Mouse (Mus musculus) liver, embryonic 12.5 days (tissue): ENCODE data around the gene Sbf2. TPM values are rescaled to one million over a fixed set of nuclear protein-coding genes. Genes with fewer than 3 reads are reported as not detected.

Source experiments
- ATAC-seq: fragments of 200-750 bp; cut with Nextera tagmentation; 2 replicates; pipeline ENCODE4 v1.8.0; 2017; ENCODE audit warnings: moderate number of reproducible peaks, mild to moderate bottlenecking, moderate library complexity
- H3K27ac ChIP-seq: fragments of 300-500 bp; sonication (generic); 2 replicates; pipeline ENCODE4 v1.5.1; 2016; ENCODE audit warnings: mild to moderate bottlenecking
- H3K27me3 ChIP-seq: fragments of 300-500 bp; sonication (generic); replicated peaks from 2 replicates; pipeline ENCODE4 v1.6.1; 2016; ENCODE audit warnings: mild to moderate bottlenecking, moderate library complexity
- H3K36me3 ChIP-seq: fragments of 300-500 bp; sonication (generic); 2 replicates; pipeline ENCODE4 v1.6.1; 2016; ENCODE audit warnings: mild to moderate bottlenecking, moderate library complexity
- H3K4me1 ChIP-seq: fragments of 300-500 bp; sonication (generic); 2 replicates; pipeline ENCODE4 v1.6.1; 2016
- H3K4me2 ChIP-seq: fragments of 300-500 bp; sonication (generic); 2 replicates; pipeline ENCODE4 v1.6.1; 2016; ENCODE audit warnings: mild to moderate bottlenecking, moderate library complexity
- H3K4me3 ChIP-seq: fragments of 300-500 bp; sonication (generic); 2 replicates; pipeline ENCODE4 v1.5.1; 2016; ENCODE audit warnings: mild to moderate bottlenecking, moderate library complexity
- H3K9ac ChIP-seq: fragments of 300-500 bp; sonication (generic); 2 replicates; pipeline ENCODE4 v1.6.1; 2016; ENCODE audit warnings: mild to moderate bottlenecking, moderate library complexity
- H3K9me3 ChIP-seq: fragments of 300-500 bp; sonication (generic); replicated peaks from 2 replicates; pipeline ENCODE4 v1.6.1; 2016; ENCODE audit warnings: mild to moderate bottlenecking, moderate library complexity
- WGBS: fragments of 180-500 bp; shearing (Covaris S2); methylation state at CpG from one replicate; pipeline ENCODE4 v1.1.7; 2016; ENCODE audit not compliant: insufficient replicate concordance; 5-methylcytosine and 5-hydroxymethylcytosine counted together
- polyA plus RNA-seq: library from polyadenylated mRNA; unstranded; fragments of >200 nt; fragmentation: Nextera tagmentation; extraction: Ambion mirVana; gene quantifications from 2 replicates; pipeline ENCODE4 v1.2.1, GENCODE M21; 2016

The Sbf2 gene
- polyA plus RNA-seq, 1 experiment from 2014 or later: 9.2 TPM

GRCm38 (mm10) chr7:110272434-110272833 lies 342.3 kb downstream of the Sbf2 start:
- no peak overlapping the region for H3K9ac ChIP-seq
- no peaks in the 10 kb centered on the region for H3K27me3 ChIP-seq
- H3K4me2 ChIP-seq: no peak overlapping the region
- H3K27ac ChIP-seq: no peak overlapping the region
- H3K4me3 ChIP-seq: no peak overlapping the region
- ATAC-seq: no peak
- H3K36me3 ChIP-seq: peaks cover 59% of the 10 kb centered on the region
- H3K4me1 ChIP-seq: peaks cover 28% of the 10 kb centered on the region
- 72% methylated on average over 4 of the region's 4 CpGs for WGBS
- H3K9me3 ChIP-seq: no peaks in the 10 kb centered on the region

- H3K36me3 ChIP-seq: peaks cover 56% of the 10 kb centered on the region
- H3K27ac ChIP-seq: no peak overlapping the region
- no peak overlapping the region for H3K4me3 ChIP-seq
- ATAC-seq: no peak
- WGBS: 57% methylated on average over 9 of the region's 9 CpGs
- H3K4me1 ChIP-seq: peaks cover 28% of the 10 kb centered on the region
- H3K9me3 ChIP-seq: no peaks in the 10 kb centered on the region
- no peaks in the 10 kb centered on the region for H3K27me3 ChIP-seq
- H3K9ac ChIP-seq: no peak overlapping the region
- H3K4me2 ChIP-seq: no peak overlapping the region
Observed at GRCm38 (mm10) chr7:110271814-110272213, 342.9 kb downstream of the Sbf2 start.

- Histone ChIP-seq H3K27me3 (no peaks in the 10 kb centered on the region), H3K4me2 (no peak overlapping the region), H3K4me3 (no peak overlapping the region), H3K9me3 (no peaks in the 10 kb centered on the region), H3K4me1 (peaks cover 30% of the 10 kb centered on the region), H3K36me3 (peaks cover 43% of the 10 kb centered on the region), H3K9ac (no peak overlapping the region), H3K27ac (peak overlapping the region; percentile 10; the same call in 1 of the 2 replicates)
- no peak for ATAC-seq
- WGBS: 47% methylated on average over 7 of the region's 7 CpGs
Observed at GRCm38 (mm10) chr7:110270455-110270854, 344.3 kb downstream of the Sbf2 start.

GRCm38 (mm10) chr7:110269777-110270176 lies 344.9 kb downstream of the Sbf2 start:
- WGBS: 79% methylated on average over 14 of the region's 14 CpGs
- peaks cover 31% of the 10 kb centered on the region for H3K4me1 ChIP-seq
- no peaks in the 10 kb centered on the region for H3K9me3 ChIP-seq
- H3K9ac ChIP-seq: no peak overlapping the region
- H3K27ac ChIP-seq: peak overlapping the region; percentile 10; the same call in 1 of the 2 replicates
- ATAC-seq: no peak
- H3K4me2 ChIP-seq: no peak overlapping the region
- H3K36me3 ChIP-seq: peaks cover 38% of the 10 kb centered on the region
- H3K27me3 ChIP-seq: no peaks in the 10 kb centered on the region
- H3K4me3 ChIP-seq: no peak overlapping the region

GRCm38 (mm10) chr7:110268511-110268910 lies 346.2 kb downstream of the Sbf2 start:
- Histone ChIP-seq H3K27ac (no peak overlapping the region), H3K9me3 (no peaks in the 10 kb centered on the region), H3K27me3 (no peaks in the 10 kb centered on the region), H3K36me3 (peaks cover 25% of the 10 kb centered on the region), H3K4me3 (no peak overlapping the region), H3K4me1 (peaks cover 31% of the 10 kb centered on the region), H3K4me2 (no peak overlapping the region), H3K9ac (no peak overlapping the region)
- no peak for ATAC-seq
- 75% methylated on average over 4 of the region's 4 CpGs for WGBS

- Histone ChIP-seq H3K27ac (no peak overlapping the region), H3K9ac (no peak overlapping the region), H3K4me3 (no peak overlapping the region), H3K36me3 (peaks cover 20% of the 10 kb centered on the region), H3K27me3 (no peaks in the 10 kb centered on the region), H3K4me1 (peaks cover 31% of the 10 kb centered on the region), H3K4me2 (no peak overlapping the region), H3K9me3 (no peaks in the 10 kb centered on the region)
- WGBS: 69% methylated on average over 9 of the region's 9 CpGs
- no peak for ATAC-seq
Observed at GRCm38 (mm10) chr7:110267994-110268393, 346.7 kb downstream of the Sbf2 start.

GRCm38 (mm10) chr7:110267014-110267413 lies 347.7 kb downstream of the Sbf2 start:
- ATAC-seq: no peak
- H3K9me3 ChIP-seq: no peaks in the 10 kb centered on the region
- no peak overlapping the region for H3K9ac ChIP-seq
- peaks cover 23% of the 10 kb centered on the region for H3K4me1 ChIP-seq
- no peak overlapping the region for H3K4me2 ChIP-seq
- H3K36me3 ChIP-seq: peaks cover 17% of the 10 kb centered on the region
- H3K27me3 ChIP-seq: no peaks in the 10 kb centered on the region
- no peak overlapping the region for H3K4me3 ChIP-seq
- no peak overlapping the region for H3K27ac ChIP-seq

GRCm38 (mm10) chr7:110265796-110266195 lies 348.9 kb downstream of the Sbf2 start:
- no peak overlapping the region for H3K4me2 ChIP-seq
- H3K9me3 ChIP-seq: no peaks in the 10 kb centered on the region
- no peaks in the 10 kb centered on the region for H3K27me3 ChIP-seq
- peaks cover 15% of the 10 kb centered on the region for H3K36me3 ChIP-seq
- peak; percentile 51; the same call in 1 of the 2 replicates for ATAC-seq
- peaks cover 23% of the 10 kb centered on the region for H3K4me1 ChIP-seq
- 20% methylated on average over 7 of the region's 7 CpGs for WGBS
- no peak overlapping the region for H3K4me3 ChIP-seq
- H3K27ac ChIP-seq: no peak overlapping the region
- no peak overlapping the region for H3K9ac ChIP-seq

GRCm38 (mm10) chr7:110263474-110263873 lies 351.2 kb downstream of the Sbf2 start:
- Histone ChIP-seq H3K4me1 (peaks cover 15% of the 10 kb centered on the region), H3K4me2 (no peak overlapping the region), H3K27ac (no peak overlapping the region), H3K4me3 (no peak overlapping the region), H3K36me3 (no peaks in the 10 kb centered on the region; the same call in 1 of the 2 replicates), H3K9ac (no peak overlapping the region), H3K27me3 (no peaks in the 10 kb centered on the region), H3K9me3 (no peaks in the 10 kb centered on the region)
- ATAC-seq: no peak
- WGBS: 58% methylated on average over 1 of the region's 1 CpGs

- no peaks in the 10 kb centered on the region for H3K36me3 ChIP-seq
- 20% methylated on average over 1 of the region's 1 CpGs for WGBS
- H3K9me3 ChIP-seq: no peaks in the 10 kb centered on the region
- no peak overlapping the region for H3K4me3 ChIP-seq
- no peak for ATAC-seq
- no peak overlapping the region for H3K9ac ChIP-seq
- peaks cover 16% of the 10 kb centered on the region for H3K4me1 ChIP-seq
- H3K4me2 ChIP-seq: no peak overlapping the region
- no peaks in the 10 kb centered on the region for H3K27me3 ChIP-seq
- no peak overlapping the region for H3K27ac ChIP-seq
Observed at GRCm38 (mm10) chr7:110262661-110263060, 352.1 kb downstream of the Sbf2 start.

GRCm38 (mm10) chr7:110261807-110262206 lies 352.9 kb downstream of the Sbf2 start:
- no peaks in the 10 kb centered on the region for H3K36me3 ChIP-seq
- H3K27me3 ChIP-seq: no peaks in the 10 kb centered on the region
- H3K4me2 ChIP-seq: no peak overlapping the region
- ATAC-seq: no peak
- H3K9ac ChIP-seq: no peak overlapping the region
- peaks cover 24% of the 10 kb centered on the region for H3K4me1 ChIP-seq
- H3K9me3 ChIP-seq: no peaks in the 10 kb centered on the region
- H3K27ac ChIP-seq: no peak overlapping the region
- 72% methylated on average over 4 of the region's 4 CpGs for WGBS
- no peak overlapping the region for H3K4me3 ChIP-seq

- ATAC-seq: no peak
- Histone ChIP-seq H3K9me3 (no peaks in the 10 kb centered on the region), H3K4me1 (peaks cover 26% of the 10 kb centered on the region), H3K36me3 (no peaks in the 10 kb centered on the region), H3K9ac (no peak overlapping the region), H3K4me3 (no peak overlapping the region), H3K27ac (no peak overlapping the region), H3K27me3 (no peaks in the 10 kb centered on the region), H3K4me2 (no peak overlapping the region)
- 62% methylated on average over 4 of the region's 4 CpGs for WGBS
Observed at GRCm38 (mm10) chr7:110259966-110260711, 354.6 kb downstream of the Sbf2 start.
